Mouse (Mus musculus): ENCODE measurements around the gene C130050O18Rik. TPM values are rescaled to one million over a fixed set of nuclear protein-coding genes. Genes with fewer than 3 reads are reported as not detected.

The C130050O18Rik gene
- total RNA-seq, 1 experiment: 0.49 TPM

- H3K9me3 ChIP-seq (ENCODE audit: control insufficient read depth, insufficient read depth, low read depth, low read length): no peaks in the 10 kb centered on the region
- DNase-seq (ENCODE audit: low read depth, low spot score): no peak
- peaks cover 6% of the 10 kb centered on the region; the same call in 1 of the 2 replicates for H3K36me3 ChIP-seq (ENCODE audit: control insufficient read depth, insufficient read depth, low read length, poor library complexity, severe bottlenecking)
- no peak overlapping the region for H3K9ac ChIP-seq (ENCODE audit: insufficient read depth, low read depth, low read length, poor library complexity, severe bottlenecking)
- no peak overlapping the region for H3K4me3 ChIP-seq (ENCODE audit: insufficient read depth in 1 of 2, low read depth in 1 of 2, low read length in 2 of 2, poor library complexity in 1 of 2, severe bottlenecking in 1 of 2)
- peaks cover 0 to 7% of the 10 kb centered on the region in 2 experiments; a peak in 1 of 4 replicates for H3K4me1 ChIP-seq (ENCODE audit: control insufficient read depth in 2 of 2, insufficient read depth in 2 of 2, low read length in 2 of 2, poor library complexity in 1 of 2)
- TF ChIP-seq ZNF384 (IDR thresholded peaks at IDR 0.05; ENCODE audit: low read depth, low read length): no peak
- no peak for TF ChIP-seq MAFK (IDR thresholded peaks at IDR 0.05; ENCODE audit: insufficient read depth, low read depth, low read length)
- no peak for TF ChIP-seq HCFC1 (IDR thresholded peaks at IDR 0.05; ENCODE audit: borderline replicate concordance, insufficient read depth, low read length)
- no peak for TF ChIP-seq ZC3H11A (IDR thresholded peaks at IDR 0.05; ENCODE audit: borderline replicate concordance, low read depth, low read length)
- TF ChIP-seq CHD2 (IDR thresholded peaks at IDR 0.05; ENCODE audit: low read depth, low read length): no peak
- no peak overlapping the region for H3K27ac ChIP-seq (ENCODE audit: insufficient read depth, low read depth, low read length, poor library complexity, severe bottlenecking)
- in situ Hi-C loops (cut with MboI; ENCODE audit: low sequenced_read_pairs in 2 of 2, unreplicated experiment in 2 of 2): no loop called here
Observed at GRCm38 (mm10) chr5:139425198-139425597, 20.1 kb downstream of the C130050O18Rik start.

GRCm38 (mm10) chr5:139427001-139427400 lies 21.9 kb downstream of the C130050O18Rik start:
- H3K4me3 ChIP-seq (ENCODE audit: insufficient read depth in 1 of 2, low read depth in 1 of 2, low read length in 2 of 2, poor library complexity in 1 of 2, severe bottlenecking in 1 of 2): no peak overlapping the region
- no peak for DNase-seq (ENCODE audit: low read depth, low spot score)
- peaks cover 6% of the 10 kb centered on the region; the same call in 1 of the 2 replicates for H3K36me3 ChIP-seq (ENCODE audit: control insufficient read depth, insufficient read depth, low read length, poor library complexity, severe bottlenecking)
- H3K4me1 ChIP-seq (ENCODE audit: control insufficient read depth in 2 of 2, insufficient read depth in 2 of 2, low read length in 2 of 2, poor library complexity in 1 of 2): peaks cover 0 to 7% of the 10 kb centered on the region in 2 experiments; a peak in 1 of 4 replicates
- H3K9me3 ChIP-seq (ENCODE audit: control insufficient read depth, insufficient read depth, low read depth, low read length): no peaks in the 10 kb centered on the region
- no peak overlapping the region for H3K9ac ChIP-seq (ENCODE audit: insufficient read depth, low read depth, low read length, poor library complexity, severe bottlenecking)
- in situ Hi-C loops (cut with MboI; ENCODE audit: low sequenced_read_pairs in 2 of 2, unreplicated experiment in 2 of 2): no loop called here
- no peak overlapping the region for H3K27ac ChIP-seq (ENCODE audit: insufficient read depth, low read depth, low read length, poor library complexity, severe bottlenecking)
- TF ChIP-seq ZNF384 (IDR thresholded peaks at IDR 0.05; ENCODE audit: low read depth, low read length) (no peak), HCFC1 (IDR thresholded peaks at IDR 0.05; ENCODE audit: borderline replicate concordance, insufficient read depth, low read length) (no peak), MAFK (IDR thresholded peaks at IDR 0.05; ENCODE audit: insufficient read depth, low read depth, low read length) (no peak), CHD2 (IDR thresholded peaks at IDR 0.05; ENCODE audit: low read depth, low read length) (no peak), ZC3H11A (IDR thresholded peaks at IDR 0.05; ENCODE audit: borderline replicate concordance, low read depth, low read length) (no peak)

GRCm38 (mm10) chr5:139427989-139428388 lies 22.9 kb downstream of the C130050O18Rik start:
- no peak for TF ChIP-seq ZC3H11A (IDR thresholded peaks at IDR 0.05; ENCODE audit: borderline replicate concordance, low read depth, low read length)
- TF ChIP-seq CHD2 (IDR thresholded peaks at IDR 0.05; ENCODE audit: low read depth, low read length): no peak
- no peak for TF ChIP-seq HCFC1 (IDR thresholded peaks at IDR 0.05; ENCODE audit: borderline replicate concordance, insufficient read depth, low read length)
- TF ChIP-seq MAFK (IDR thresholded peaks at IDR 0.05; ENCODE audit: insufficient read depth, low read depth, low read length): no peak
- TF ChIP-seq ZNF384 (IDR thresholded peaks at IDR 0.05; ENCODE audit: low read depth, low read length): no peak
- Histone ChIP-seq H3K36me3 (ENCODE audit: control insufficient read depth, insufficient read depth, low read length, poor library complexity, severe bottlenecking) (peaks cover 6% of the 10 kb centered on the region; the same call in 1 of the 2 replicates), H3K27ac (ENCODE audit: insufficient read depth, low read depth, low read length, poor library complexity, severe bottlenecking) (no peak overlapping the region), H3K4me3 (ENCODE audit: insufficient read depth in 1 of 2, low read depth in 1 of 2, low read length in 2 of 2, poor library complexity in 1 of 2, severe bottlenecking in 1 of 2) (no peak overlapping the region), H3K4me1 (ENCODE audit: control insufficient read depth in 2 of 2, insufficient read depth in 2 of 2, low read length in 2 of 2, poor library complexity in 1 of 2) (peaks cover 0 to 7% of the 10 kb centered on the region in 2 experiments; a peak in 1 of 4 replicates), H3K9me3 (ENCODE audit: control insufficient read depth, insufficient read depth, low read depth, low read length) (no peaks in the 10 kb centered on the region), H3K9ac (ENCODE audit: insufficient read depth, low read depth, low read length, poor library complexity, severe bottlenecking) (no peak overlapping the region)
- no peak for DNase-seq (ENCODE audit: low read depth, low spot score)
- in situ Hi-C loops (cut with MboI; ENCODE audit: low sequenced_read_pairs in 2 of 2, unreplicated experiment in 2 of 2): no loop called here

DNA sequence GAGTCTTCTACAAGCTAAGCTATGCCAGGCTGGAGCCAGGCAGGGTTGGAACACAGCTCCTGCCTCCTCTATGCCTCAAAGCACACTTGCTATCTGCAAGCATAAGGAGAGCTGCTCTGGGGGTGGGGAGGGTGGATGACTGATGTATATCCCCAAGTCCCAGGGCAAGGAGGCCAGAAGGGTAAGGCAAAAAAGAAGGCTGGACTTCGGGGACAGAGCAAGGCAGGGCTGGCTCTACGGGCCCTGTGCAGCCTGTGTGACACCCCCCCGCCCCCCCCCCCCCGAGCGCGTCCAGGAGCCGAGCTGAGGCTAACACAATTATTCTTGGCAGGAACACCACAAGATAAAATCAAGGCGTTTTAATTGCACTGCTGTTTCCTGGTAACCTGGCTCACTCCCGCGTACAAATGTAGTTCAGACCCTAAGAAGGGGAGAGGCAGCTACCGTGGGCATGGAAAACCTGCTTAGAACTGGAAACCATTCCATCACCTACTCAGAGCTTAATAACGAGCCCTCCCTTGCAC lies 24.8 kb downstream of the C130050O18Rik start:
- in situ Hi-C loops (cut with MboI; ENCODE audit: low sequenced_read_pairs in 2 of 2, unreplicated experiment in 2 of 2): no loop called here
- H3K36me3 ChIP-seq (ENCODE audit: control insufficient read depth, insufficient read depth, low read length, poor library complexity, severe bottlenecking): peaks cover 6% of the 10 kb centered on the region; the same call in 1 of the 2 replicates
- no peak overlapping the region for H3K9ac ChIP-seq (ENCODE audit: insufficient read depth, low read depth, low read length, poor library complexity, severe bottlenecking)
- DNase-seq (ENCODE audit: low read depth, low spot score): no peak
- no peak overlapping the region for H3K27ac ChIP-seq (ENCODE audit: insufficient read depth, low read depth, low read length, poor library complexity, severe bottlenecking)
- peaks cover 0 to 5% of the 10 kb centered on the region in 2 experiments; a peak in 1 of 4 replicates for H3K4me1 ChIP-seq (ENCODE audit: control insufficient read depth in 2 of 2, insufficient read depth in 2 of 2, low read length in 2 of 2, poor library complexity in 1 of 2)
- TF ChIP-seq CHD2 (IDR thresholded peaks at IDR 0.05; ENCODE audit: low read depth, low read length) (no peak), HCFC1 (IDR thresholded peaks at IDR 0.05; ENCODE audit: borderline replicate concordance, insufficient read depth, low read length) (no peak), ZNF384 (IDR thresholded peaks at IDR 0.05; ENCODE audit: low read depth, low read length) (no peak), MAFK (IDR thresholded peaks at IDR 0.05; ENCODE audit: insufficient read depth, low read depth, low read length) (no peak), ZC3H11A (IDR thresholded peaks at IDR 0.05; ENCODE audit: borderline replicate concordance, low read depth, low read length) (no peak)
- no peaks in the 10 kb centered on the region for H3K9me3 ChIP-seq (ENCODE audit: control insufficient read depth, insufficient read depth, low read depth, low read length)
- H3K4me3 ChIP-seq (ENCODE audit: insufficient read depth in 1 of 2, low read depth in 1 of 2, low read length in 2 of 2, poor library complexity in 1 of 2, severe bottlenecking in 1 of 2): no peak overlapping the region
